Mouse (Mus musculus): Measurements from ENCODE around the gene Mettl8.
A peak's percentile ranks its signal among the peaks of the same experiment; 100 is the strongest.

Gene Mettl8

DNA sequence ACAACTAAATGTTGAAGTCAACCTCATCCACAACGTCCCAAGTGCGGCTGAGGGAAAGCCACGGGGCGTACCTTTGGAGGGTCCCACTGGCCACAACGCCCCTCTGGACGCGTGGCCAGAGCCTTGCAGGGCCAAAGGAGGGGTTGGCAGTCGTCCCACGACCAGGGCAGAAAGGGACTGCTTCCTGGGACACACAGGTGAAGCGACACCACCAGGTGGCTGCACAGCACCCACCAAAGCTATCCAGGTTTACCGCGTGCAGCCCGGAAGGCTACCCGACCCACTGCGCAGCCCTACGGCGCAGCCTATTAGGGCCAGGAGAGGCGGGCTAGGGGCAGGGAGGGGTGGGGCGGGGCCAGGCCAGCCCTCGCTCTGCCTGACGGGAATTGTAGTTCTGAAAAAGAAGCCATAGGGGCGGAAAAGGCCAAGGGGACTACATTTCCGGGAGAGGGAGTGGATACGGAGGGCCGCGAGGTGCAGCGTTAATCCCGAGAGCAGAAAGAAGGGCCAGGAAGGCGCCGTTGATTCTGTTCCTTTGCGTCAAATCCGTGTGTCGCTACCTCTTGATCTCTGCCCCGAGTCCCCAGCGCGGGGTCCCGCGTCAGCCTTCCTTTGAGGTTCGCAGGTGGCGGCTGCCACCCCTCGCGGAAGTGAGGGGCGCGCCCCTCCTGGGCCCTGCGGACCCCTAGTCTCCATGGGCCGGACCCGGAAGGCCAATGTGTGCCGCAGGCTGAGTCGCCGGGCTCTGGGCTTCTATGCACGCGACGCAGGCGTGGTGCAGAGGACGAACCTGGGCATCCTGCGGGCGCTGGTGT is at the start of gene Mettl8, which contains the start of gene Dcaf17:
Gene Mettl8, minus strand, starts transcription at position 284 of the 815 bp plus-strand sequence.
Gene Dcaf17, plus strand, starts transcription at position 29 of the 815 bp plus-strand sequence.
- peak; percentile 87 to 90 for DNase-seq (ENCODE audit: low spot score in 2 of 2)

DNA sequence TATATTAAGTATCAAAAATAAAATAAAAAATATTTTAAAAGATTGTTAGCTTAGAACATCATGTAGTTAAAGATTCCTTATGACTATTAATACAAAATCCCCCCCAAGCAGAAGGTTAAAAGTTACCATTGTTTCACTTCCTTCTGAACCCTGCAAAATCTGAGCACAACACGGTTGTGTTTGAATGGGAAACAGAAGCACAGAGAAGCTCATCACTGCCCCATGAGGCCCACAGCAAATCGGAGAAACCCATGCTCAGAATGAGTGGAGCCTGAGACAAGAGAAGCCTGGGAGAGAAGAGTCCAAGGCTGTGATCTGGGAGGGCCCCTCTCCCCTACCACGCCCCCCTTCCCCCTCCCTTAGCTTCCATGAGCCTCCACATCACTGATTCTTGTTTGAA is 49.3 kb upstream of the Mettl8 start:
- DNase-seq (ENCODE audit: low spot score in 2 of 2) = no peak

DNA sequence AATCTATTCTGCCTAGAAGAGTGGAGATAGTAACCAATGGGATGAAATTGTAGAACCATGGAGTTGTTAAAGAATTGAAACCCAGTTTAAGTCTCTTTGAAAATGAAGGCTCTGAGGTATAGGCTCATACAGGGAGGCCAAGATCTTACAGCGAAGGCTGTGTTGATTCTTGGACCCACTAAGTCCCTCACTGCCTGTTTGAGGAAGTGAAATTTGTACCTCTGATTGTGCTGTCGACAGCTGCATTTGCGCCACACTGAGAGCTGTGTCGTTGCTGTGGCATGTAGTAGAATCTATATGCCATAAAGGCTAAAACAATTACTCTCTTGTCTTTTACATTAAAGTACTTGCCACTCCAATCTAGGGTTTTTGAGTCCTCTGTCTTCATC is 47.9 kb upstream of the Mettl8 start:
- no peak for DNase-seq (ENCODE audit: low spot score in 2 of 2)

DNA sequence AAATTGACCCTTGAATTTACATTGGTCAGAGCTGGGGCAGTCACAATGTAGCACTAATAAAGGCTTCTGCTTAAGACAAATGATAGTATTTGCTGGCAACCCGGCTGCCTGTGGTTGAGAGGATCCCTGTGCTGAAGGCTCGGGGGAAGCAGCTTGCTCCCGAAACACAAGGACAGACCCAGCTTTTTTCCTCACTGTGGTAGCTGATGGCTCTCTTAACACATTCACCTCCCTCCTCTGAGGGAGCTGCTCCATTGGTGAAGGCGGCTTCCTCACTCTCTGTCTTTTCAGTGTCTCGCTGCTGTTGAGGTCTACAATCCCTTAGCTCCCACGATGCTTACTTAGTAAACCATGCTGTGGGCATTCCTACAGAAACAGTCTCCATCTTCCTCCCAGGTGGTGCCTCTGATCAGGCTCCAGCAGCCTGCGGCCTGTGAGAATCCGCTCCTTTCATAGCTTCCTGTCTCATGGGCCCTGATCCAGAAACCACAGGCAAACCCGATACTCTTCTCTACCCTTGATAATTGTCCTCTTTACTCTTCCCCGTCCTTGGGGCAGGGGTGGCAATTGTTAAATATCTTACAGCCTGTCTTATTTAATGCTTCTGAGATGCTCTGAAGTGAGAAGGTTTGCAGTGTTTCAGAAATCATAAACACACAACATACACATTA is 47.4 kb upstream of the Mettl8 start:
- no peak for DNase-seq (ENCODE audit: low spot score in 2 of 2)

DNA sequence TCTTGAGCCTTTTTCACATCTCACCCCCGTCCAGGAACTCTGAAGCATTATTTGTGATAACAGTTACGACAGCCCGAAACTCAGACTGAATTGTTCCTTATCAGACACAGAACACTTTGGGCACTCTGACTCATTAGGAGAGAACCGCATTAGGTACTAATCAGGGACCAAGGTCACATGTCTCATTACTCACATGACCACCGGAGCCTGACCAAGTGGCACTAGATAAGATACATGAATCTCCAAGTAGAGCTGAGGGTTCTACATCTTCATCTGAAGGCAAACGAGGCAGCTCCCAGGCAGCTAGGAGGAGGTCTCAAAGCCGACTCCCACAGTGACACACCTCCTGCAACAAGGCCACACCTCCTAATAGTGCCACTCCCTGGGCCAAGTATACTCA is 40.8 kb upstream of the Mettl8 start:
- no peak for DNase-seq (ENCODE audit: low spot score in 2 of 2)

GRCm38 (mm10) chr2:71090660-71091445 is 35.5 kb upstream of the Mettl8 start:
- DNase-seq (ENCODE audit: low spot score in 2 of 2) = no peak

GRCm38 (mm10) chr2:71089766-71090165 is 34.4 kb upstream of the Mettl8 start:
- DNase-seq (ENCODE audit: low spot score in 2 of 2) = no peak

- no peak for DNase-seq (ENCODE audit: low spot score in 2 of 2)
These were observed 28.2 kb upstream of the Mettl8 start for GRCm38 (mm10) chr2:71083454-71084193.

DNA sequence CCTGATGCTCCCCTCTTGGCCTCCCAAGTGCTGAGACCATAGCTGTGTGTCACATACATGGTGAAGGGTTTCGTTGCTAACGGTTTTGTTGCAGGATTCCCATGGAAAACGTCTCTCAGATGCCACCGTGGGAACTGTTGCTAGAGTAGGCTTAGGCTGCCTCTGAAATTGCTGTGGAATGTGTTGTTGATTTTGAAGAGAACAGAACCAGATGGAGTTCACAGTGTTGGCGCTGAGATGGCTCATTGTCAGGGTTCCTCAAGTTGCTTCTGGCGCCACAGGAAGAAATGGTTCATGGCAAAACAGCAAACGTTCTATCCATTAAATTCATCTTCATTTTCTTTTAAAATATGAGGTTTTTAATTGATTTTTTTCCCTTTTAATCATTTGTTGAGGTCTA is 27.0 kb upstream of the Mettl8 start:
- no peak for DNase-seq (ENCODE audit: low spot score in 2 of 2)

- DNase-seq (ENCODE audit: low spot score in 2 of 2) = no peak
These were observed 18.4 kb upstream of the Mettl8 start for GRCm38 (mm10) chr2:71073828-71074227.

GRCm38 (mm10) chr2:71073330-71073729 is 17.9 kb upstream of the Mettl8 start:
- DNase-seq (ENCODE audit: low spot score in 2 of 2) = no peak

DNA sequence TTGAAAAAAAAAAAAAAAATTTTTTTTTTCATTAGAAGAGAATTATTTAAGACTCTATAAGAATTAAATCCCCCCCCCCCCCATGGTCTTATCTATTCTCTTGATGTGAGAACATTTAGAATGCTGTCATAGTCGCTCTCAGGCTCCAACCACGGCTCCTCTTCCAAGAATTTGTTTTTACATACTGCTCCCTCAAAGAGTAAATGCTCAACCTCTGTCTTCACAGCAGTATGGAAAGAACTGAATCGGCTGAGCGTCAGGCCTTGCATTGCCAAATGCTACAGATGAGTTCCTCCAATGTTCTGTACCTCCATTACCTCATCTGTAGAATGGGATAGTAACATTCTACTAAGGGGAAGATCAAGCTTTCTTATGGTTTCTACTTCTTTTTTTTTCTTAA is 16.2 kb upstream of the Mettl8 start:
- no peak for DNase-seq (ENCODE audit: low spot score in 2 of 2)

GRCm38 (mm10) chr2:71056115-71056835 is 892 bp upstream of the Mettl8 start:
- DNase-seq (ENCODE audit: low spot score in 2 of 2) = no peak

- no peak for DNase-seq (ENCODE audit: low spot score in 2 of 2)
These were observed 667 bp downstream of the Mettl8 start for GRCm38 (mm10) chr2:71054716-71055115.

DNA sequence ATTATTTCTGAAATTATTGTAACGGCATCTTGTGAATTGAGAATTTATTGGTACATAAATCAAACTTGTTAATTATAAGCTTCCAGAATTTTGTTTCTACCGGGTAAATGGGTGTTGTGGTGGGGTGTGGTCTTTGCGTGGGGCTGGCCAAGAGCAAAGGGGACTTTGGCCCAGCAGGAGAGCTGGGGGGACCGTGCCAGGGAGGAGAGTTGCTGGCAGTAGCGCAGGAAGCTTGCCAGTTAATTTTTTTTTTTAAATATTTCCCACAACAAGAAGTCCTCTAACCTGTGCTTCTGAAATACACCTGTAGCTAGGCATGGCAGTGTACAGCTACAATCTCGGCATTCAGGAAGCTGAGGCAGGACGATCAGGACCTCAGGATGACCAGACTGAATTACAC is 4.9 kb downstream of the Mettl8 start:
- DNase-seq (ENCODE audit: low spot score in 2 of 2) = no peak

GRCm38 (mm10) chr2:71048896-71049295 is 6.5 kb downstream of the Mettl8 start:
- DNase-seq (ENCODE audit: low spot score in 2 of 2) = no peak

- no peak for DNase-seq (ENCODE audit: low spot score in 2 of 2)
These were observed 8.5 kb downstream of the Mettl8 start for GRCm38 (mm10) chr2:71046751-71047320.

DNA sequence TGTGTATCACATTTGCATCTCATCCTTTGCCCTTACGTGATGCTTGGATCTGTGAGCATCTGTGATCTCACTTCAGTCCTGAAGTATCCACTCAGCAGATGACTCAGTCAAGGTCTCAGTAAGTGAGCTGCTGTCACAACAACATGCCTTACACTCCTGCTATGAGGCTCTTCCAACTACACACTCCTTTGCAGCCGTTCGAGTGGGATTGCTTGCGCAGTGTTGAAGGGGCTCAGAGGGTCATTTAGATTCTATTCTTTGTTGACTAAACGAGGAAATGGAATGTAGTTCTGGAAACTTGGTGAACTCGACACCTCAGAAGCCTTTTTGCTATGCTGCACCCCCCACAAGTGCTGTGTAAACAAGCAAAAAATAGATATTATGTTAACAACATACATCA is 9.2 kb downstream of the Mettl8 start:
- no peak for DNase-seq (ENCODE audit: low spot score in 2 of 2)

- DNase-seq (ENCODE audit: low spot score in 2 of 2) = peak; percentile 75 to 81
These were observed 15.8 kb downstream of the Mettl8 start for GRCm38 (mm10) chr2:71039522-71040121.

DNA sequence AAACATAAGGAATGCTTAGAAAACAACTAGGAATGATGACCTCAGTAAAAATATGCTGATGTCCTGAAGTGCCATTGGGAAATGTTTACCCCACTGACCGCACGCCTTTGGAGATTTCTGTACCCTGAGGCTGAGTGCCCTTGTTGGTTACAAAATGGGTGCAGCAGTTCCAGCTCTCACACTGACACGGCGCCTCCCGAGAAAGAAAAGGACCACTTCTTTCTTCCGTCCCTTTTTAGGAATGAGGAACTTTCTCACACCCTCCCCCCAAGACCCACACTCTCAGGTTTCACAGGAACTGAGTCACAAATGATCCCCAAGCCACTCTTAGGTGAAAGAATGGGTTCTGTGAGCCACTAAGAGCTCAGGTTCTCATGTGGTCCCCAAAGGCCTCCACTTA is 17.9 kb downstream of the Mettl8 start:
- DNase-seq (ENCODE audit: low spot score in 2 of 2) = no peak
